Comparison of ENCODE assay signal across 14 mouse cellular contexts in the genomic region with DNA sequence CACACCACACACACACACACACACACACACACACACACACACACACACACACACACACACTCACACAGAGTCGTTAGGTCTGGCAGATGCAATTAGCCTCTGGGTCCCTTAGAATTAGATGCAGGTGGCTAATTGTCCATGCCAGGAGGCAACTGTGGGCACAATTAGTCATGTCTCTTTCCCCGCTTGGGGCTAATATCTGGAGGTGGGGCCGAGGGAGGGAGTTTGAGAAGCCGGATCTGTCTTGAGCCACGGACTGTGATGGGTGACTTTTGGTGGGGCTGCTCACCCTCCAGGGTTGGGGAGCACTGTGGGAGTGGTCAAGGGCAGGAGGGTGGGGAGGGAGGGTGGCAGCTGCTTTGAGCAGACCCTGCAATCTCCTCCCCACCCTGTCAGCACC. TPM values are rescaled to one million over a fixed set of nuclear protein-coding genes. Genes with fewer than 3 reads are reported as not detected.
DNase-seq lines count a peak whose midpoint lies in the region; ATAC-seq lines count a peak whose summit lies in the region.
"Had no signal": no experiment of that assay in that cellular context is flagged by ENCODE, and none has a peak within 500 bp of the region (broad histone marks: within the 10 kb centered on the region; RNA-seq: fewer than 3 reads in every experiment).

No protein-coding gene starts in this region.

- H3K4me1 ChIP-seq in embryonic facial prominence, embryonic 11.5 days (ENCODE audit: control insufficient read depth, insufficient read depth, low read length) = 0 out of 2 replicates have a peak, but pooled peaks cover 3% of the 10 kb centered on the region
- 0 out of 2 replicates have a peak, but pooled peaks cover 2% of the 10 kb centered on the region for H3K4me1 ChIP-seq in hindbrain, embryonic 11.5 days (replicated peaks; ENCODE audit: control insufficient read depth, insufficient read depth, low read length)
- H3K4me1 ChIP-seq in midbrain, embryonic 12.5 days = peaks cover 15% of the 10 kb centered on the region
- H3K4me1 ChIP-seq: heart, embryonic 10.5 days; liver, embryonic 13.5 days had no signal

- ATAC-seq in embryonic facial prominence, embryonic 11.5 days (replicated peaks; ENCODE audit: insufficient number of reproducible peaks, low FRiP score, low TSS enrichment, low read depth) = no peak
- ATAC-seq in hindbrain, embryonic 11.5 days (ENCODE audit: low FRiP score) = peak; percentile 74
- ATAC-seq in midbrain, embryonic 12.5 days (ENCODE audit: low FRiP score, low read depth) = peak; percentile 48
- ATAC-seq in megakaryocyte-erythroid progenitor cell, adult 5-6 weeks (replicated peaks; ENCODE audit: low FRiP score, low TSS enrichment, poor library complexity, severe bottlenecking) = no peak
- ATAC-seq: Patski had no signal

- no peaks in the 10 kb centered on the region for H3K36me3 ChIP-seq in embryonic facial prominence, embryonic 11.5 days (replicated peaks; ENCODE audit: control insufficient read depth, insufficient read depth, low read depth, low read length)
- no peaks in the 10 kb centered on the region for H3K36me3 ChIP-seq in hindbrain, embryonic 11.5 days (ENCODE audit: control insufficient read depth, insufficient read depth, low read length)
- H3K36me3 ChIP-seq in midbrain, embryonic 12.5 days = no peaks in the 10 kb centered on the region
- H3K36me3 ChIP-seq: heart, embryonic 10.5 days; liver, embryonic 13.5 days had no signal

- H3K9ac ChIP-seq in embryonic facial prominence, embryonic 11.5 days (replicated peaks; ENCODE audit: low read length) = no peak overlapping the region
- H3K9ac ChIP-seq in hindbrain, embryonic 11.5 days (ENCODE audit: low read depth, low read length) = no peak overlapping the region
- H3K9ac ChIP-seq in midbrain, embryonic 12.5 days (replicated peaks) = no peak overlapping the region
- H3K9ac ChIP-seq: liver, embryonic 13.5 days had no signal

- H3K4me2 ChIP-seq in embryonic facial prominence, embryonic 11.5 days (ENCODE audit: low read depth, low read length) = no peak overlapping the region
- no peak overlapping the region for H3K4me2 ChIP-seq in hindbrain, embryonic 11.5 days (replicated peaks; ENCODE audit: low read depth, low read length)
- no peak overlapping the region for H3K4me2 ChIP-seq in midbrain, embryonic 12.5 days (replicated peaks)
- H3K4me2 ChIP-seq: liver, embryonic 13.5 days had no signal

- H3K27me3 ChIP-seq in embryonic facial prominence, embryonic 11.5 days (ENCODE audit: control insufficient read depth, insufficient read depth, low read length) = no peaks in the 10 kb centered on the region
- H3K27me3 ChIP-seq in hindbrain, embryonic 11.5 days (ENCODE audit: control insufficient read depth, insufficient read depth, low read length) = no peaks in the 10 kb centered on the region
- 0 out of 2 replicates have a peak, but pooled peaks cover under 1% of the 10 kb centered on the region for H3K27me3 ChIP-seq in midbrain, embryonic 12.5 days
- H3K27me3 ChIP-seq: CH12.LX had no signal

- no peak overlapping the region for H3K27ac ChIP-seq in embryonic facial prominence, embryonic 11.5 days (replicated peaks; ENCODE audit: low read depth, low read length)
- H3K27ac ChIP-seq in hindbrain, embryonic 11.5 days (ENCODE audit: low read depth, low read length) = peak overlapping the region; percentile 74; the same call in 1 of the 2 replicates
- H3K27ac ChIP-seq in midbrain, embryonic 12.5 days (replicated peaks) = peak overlapping the region; percentile 72
- H3K27ac ChIP-seq: heart, embryonic 10.5 days; liver, embryonic 13.5 days had no signal

- 23% methylated on average over 5 of the region's 5 CpGs for WGBS in embryonic facial prominence, embryonic 11.5 days
- WGBS in hindbrain, embryonic 11.5 days = 34% methylated on average over 5 of the region's 5 CpGs
- WGBS in midbrain, embryonic 12.5 days = 44% methylated on average over 5 of the region's 5 CpGs

- DNase-seq in embryo, embryonic 10.5 days (ENCODE audit: low spot score) = peak; percentile 46
- DNase-seq in embryo, embryonic 10 days (ENCODE audit: low spot score) = no peak
- peak; percentile 38 for DNase-seq in embryonic facial prominence, embryonic 11.5 days (ENCODE audit: low spot score)
- peak; percentile 45 for DNase-seq in hindbrain, embryonic 11.5 days (ENCODE audit: low spot score)
- no peak for DNase-seq in layer of hippocampus, adult 9-10 months (ENCODE audit: low spot score)
- DNase-seq in lung, postnatal 10 days = no peak
- DNase-seq: cerebellum, adult 2 months; liver, embryonic 13.5 days had no signal

- no peak overlapping the region for H3K4me3 ChIP-seq in embryonic facial prominence, embryonic 11.5 days (ENCODE audit: low read depth, low read length)
- no peak overlapping the region for H3K4me3 ChIP-seq in hindbrain, embryonic 11.5 days (ENCODE audit: low read depth, low read length)
- no peak overlapping the region for H3K4me3 ChIP-seq in midbrain, embryonic 12.5 days
- H3K4me3 ChIP-seq: heart, embryonic 10.5 days; liver, embryonic 13.5 days; myocyte had no signal

- H3K9me3 ChIP-seq in embryonic facial prominence, embryonic 11.5 days (replicated peaks; ENCODE audit: control insufficient read depth, low read length) = no peaks in the 10 kb centered on the region
- H3K9me3 ChIP-seq in hindbrain, embryonic 11.5 days (ENCODE audit: control insufficient read depth, low read length) = no peaks in the 10 kb centered on the region; the same call in 1 of the 2 replicates
- H3K9me3 ChIP-seq in midbrain, embryonic 12.5 days = peaks cover 3% of the 10 kb centered on the region; the same call in 1 of the 2 replicates
- H3K9me3 ChIP-seq: liver, embryonic 13.5 days had no signal

RNA-seq across cellular contexts. Expression of a gene that starts 35.9 kb away (rescaled TPM):
- 105 and 115 TPM in 2 replicates for polyA plus RNA-seq in embryonic facial prominence, embryonic 11.5 days (2014; fragmentation: Nextera tagmentation; extraction: Ambion mirVana)
- polyA plus RNA-seq in hindbrain, embryonic 11.5 days (2014; fragmentation: Nextera tagmentation; extraction: Ambion mirVana) = 90.3 and 92.3 TPM in 2 replicates
- 77.2 and 78.6 TPM in 2 replicates for polyA plus RNA-seq in midbrain, embryonic 12.5 days (2016; fragmentation: Nextera tagmentation; extraction: Ambion mirVana)
- total RNA-seq in megakaryocyte-erythroid progenitor cell, adult 5-6 weeks (2014; fragmentation: Nextera tagmentation) = 72.5 and 90.8 TPM in 2 replicates
- 149 and 178 TPM in 2 replicates for total RNA-seq in megakaryocyte-erythroid progenitor cell, adult 5-6 weeks (2017)

Comparison
In these comparisons a context has a peak if more than half of its experiments do, and no peak if none do; other contexts are left out.
1. DNase-seq: peak in embryo, embryonic 10.5 days (single experiment), embryonic facial prominence, embryonic 11.5 days (single experiment) and hindbrain, embryonic 11.5 days (single experiment); none in embryo, embryonic 10 days (single experiment), layer of hippocampus, adult 9-10 months (single experiment) and lung, postnatal 10 days (single experiment).
2. ATAC-seq: peak in hindbrain, embryonic 11.5 days (single experiment) and midbrain, embryonic 12.5 days (single experiment); none in embryonic facial prominence, embryonic 11.5 days (single experiment) and megakaryocyte-erythroid progenitor cell, adult 5-6 weeks (single experiment).